Mouse (Mus musculus): ENCODE results near the gene Nudt9. TPM values are rescaled to one million over a fixed set of nuclear protein-coding genes. Genes with fewer than 3 reads are reported as not detected.

Nudt9 gene
- polyA plus RNA-seq, 1 experiment from 2014 or later: 53.9 TPM

DNA sequence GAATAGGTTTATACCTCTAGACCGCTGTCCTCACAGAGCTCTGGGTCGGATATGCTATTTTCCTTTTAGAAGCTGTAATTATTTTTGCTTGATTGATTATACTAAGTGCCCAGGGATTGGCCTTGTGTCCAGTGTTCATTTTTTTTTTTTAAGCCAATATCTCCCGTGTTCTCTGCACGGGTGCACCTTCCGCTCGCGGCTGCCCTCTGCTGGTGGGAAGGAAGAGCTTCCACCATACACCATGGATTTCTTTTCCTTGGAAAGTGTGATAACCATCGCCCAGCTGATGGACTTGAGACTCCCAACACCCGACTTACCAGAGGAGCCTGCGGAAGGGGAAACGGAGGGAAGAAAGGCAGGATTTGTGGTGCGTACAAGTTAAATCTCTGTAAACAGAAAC lies 28.3 kb downstream of the Nudt9 start:
- DNase-seq (ENCODE audit: low spot score): peak; percentile 45

DNA sequence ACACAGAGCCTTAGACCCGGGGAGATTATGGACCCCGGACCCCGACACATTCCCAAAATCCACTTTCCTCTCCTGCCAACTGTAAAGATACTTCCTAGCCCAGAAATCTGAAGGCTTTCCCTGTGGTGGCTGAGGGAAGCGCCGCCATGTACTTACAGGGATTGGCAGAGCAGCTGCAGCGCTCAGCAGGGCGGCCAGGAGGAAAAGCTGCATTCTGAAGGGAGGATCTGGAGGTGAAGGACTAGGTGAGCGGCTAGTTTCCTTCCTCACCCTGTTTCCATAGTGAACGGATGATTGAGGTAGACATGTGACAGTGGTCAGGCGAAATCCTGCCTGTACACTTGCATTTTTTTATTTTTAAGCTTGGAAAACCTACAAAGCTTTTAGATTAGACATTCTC lies 30.3 kb downstream of the Nudt9 start:
- DNase-seq (ENCODE audit: low spot score): no peak

DNA sequence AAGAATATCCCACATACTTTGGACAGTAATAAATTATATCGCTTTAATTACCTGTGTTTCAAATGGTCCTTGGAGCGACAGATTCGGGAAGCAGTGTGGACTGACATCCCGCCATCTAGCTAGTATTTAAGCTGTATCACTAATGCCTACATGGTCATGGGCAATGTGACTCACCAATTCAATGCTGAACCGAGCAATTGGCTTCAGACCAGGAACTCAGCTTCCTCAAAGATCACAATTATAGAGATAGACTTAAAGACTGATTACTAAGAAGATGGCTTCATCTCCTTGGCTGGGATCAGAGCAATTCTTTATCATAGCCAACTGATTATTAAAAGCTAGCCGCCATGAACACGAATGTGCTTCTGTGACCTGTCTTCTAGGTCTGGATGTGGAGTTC lies 31.4 kb downstream of the Nudt9 start, which contains the start of gene Gm17660:
Gene Gm17660 (minus strand): TSS at position 101 of the 400 bp plus-strand sequence.
- DNase-seq (ENCODE audit: low spot score): no peak

DNA sequence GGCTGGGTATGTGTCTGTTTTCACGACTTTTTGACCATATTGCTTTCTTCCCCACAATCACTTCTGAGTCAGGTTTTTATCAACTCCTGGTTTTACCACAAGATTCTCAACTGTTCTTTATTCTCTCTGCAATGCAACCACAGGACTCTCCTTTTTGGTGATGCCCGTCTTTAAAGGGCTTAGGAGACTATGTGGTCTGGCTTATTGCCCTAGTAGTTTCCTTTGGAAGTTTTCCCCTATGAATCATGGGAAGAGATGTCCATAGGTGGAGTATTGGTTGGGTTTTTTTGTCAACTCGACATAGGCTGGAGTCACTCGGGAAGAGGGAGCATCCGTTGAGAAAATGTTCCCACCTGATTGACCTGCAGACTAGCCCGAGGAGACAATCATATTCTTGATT lies 34.6 kb downstream of the Nudt9 start:
- no peak for DNase-seq (ENCODE audit: low spot score)

DNA sequence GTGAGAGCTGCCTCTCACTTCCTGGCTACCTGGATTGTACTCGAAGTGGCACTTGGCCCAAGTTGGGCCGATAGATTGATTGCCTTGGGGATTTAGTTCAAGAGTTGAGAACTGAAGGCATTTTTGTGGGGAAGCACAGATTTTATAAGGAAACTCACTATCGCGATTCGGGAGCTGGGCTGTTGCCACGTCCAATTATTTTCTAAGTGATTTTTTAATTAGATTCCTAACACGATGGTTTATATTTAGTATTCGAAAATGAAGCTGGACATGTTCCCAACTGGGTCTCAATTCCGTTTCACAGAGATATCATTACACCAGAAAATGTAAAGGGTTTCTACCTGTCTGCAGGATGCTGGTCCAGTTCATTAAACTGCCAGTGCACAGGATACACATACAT lies 39.3 kb downstream of the Nudt9 start:
- DNase-seq (ENCODE audit: low spot score): no peak

DNA sequence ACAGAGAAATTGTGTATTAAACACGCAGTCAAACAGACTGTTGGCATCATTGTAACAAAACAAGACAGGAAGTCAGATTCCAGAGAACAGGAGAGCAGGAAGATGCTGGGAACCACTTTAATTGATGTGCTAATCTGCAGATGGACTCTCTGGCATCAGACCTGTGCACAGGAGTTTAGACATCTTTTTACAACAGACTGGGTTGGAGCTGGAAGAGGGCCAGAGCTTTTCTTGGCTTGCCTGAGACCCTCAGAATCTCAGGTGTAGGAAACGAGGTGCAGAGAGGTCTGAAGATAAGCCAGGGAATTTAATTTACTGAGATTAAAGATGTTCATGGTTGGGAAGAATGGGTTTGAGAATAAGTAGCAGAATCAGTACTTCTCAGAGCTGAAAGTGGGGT lies 43.6 kb downstream of the Nudt9 start:
- no peak for DNase-seq (ENCODE audit: low spot score)

DNA sequence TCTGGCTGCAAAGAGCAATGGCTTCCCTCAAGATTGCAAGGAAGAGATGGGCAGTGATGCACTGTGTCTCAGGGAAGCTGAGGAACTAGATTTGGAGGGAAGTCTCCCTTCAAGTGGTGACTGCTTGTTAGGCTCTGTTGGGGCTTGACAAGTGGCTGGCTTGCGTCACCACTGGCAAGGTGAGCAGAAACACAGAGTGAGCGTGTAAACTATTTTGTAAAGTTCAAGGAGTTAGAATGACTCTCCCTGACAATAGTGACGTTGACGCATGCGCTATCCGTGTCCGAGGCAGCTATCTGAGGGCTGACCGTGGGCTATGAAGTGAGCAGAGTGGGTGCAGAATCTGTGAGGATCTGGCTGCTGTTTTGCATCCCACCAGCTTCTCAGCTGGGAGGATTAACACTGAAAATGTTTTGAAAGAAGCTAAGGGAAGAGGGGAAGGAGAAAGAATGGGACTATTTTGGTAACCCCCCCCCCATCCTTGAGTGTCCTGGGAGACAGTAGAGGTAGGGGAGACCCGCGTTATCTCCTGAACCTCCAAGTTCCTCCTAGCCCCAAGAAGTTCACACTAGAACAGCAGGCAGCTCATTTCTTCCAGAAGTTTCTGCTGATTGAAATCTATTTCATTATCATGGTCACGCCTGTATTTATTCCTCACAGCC lies 49.4 kb downstream of the Nudt9 start:
- DNase-seq (ENCODE audit: low spot score): no peak

DNA sequence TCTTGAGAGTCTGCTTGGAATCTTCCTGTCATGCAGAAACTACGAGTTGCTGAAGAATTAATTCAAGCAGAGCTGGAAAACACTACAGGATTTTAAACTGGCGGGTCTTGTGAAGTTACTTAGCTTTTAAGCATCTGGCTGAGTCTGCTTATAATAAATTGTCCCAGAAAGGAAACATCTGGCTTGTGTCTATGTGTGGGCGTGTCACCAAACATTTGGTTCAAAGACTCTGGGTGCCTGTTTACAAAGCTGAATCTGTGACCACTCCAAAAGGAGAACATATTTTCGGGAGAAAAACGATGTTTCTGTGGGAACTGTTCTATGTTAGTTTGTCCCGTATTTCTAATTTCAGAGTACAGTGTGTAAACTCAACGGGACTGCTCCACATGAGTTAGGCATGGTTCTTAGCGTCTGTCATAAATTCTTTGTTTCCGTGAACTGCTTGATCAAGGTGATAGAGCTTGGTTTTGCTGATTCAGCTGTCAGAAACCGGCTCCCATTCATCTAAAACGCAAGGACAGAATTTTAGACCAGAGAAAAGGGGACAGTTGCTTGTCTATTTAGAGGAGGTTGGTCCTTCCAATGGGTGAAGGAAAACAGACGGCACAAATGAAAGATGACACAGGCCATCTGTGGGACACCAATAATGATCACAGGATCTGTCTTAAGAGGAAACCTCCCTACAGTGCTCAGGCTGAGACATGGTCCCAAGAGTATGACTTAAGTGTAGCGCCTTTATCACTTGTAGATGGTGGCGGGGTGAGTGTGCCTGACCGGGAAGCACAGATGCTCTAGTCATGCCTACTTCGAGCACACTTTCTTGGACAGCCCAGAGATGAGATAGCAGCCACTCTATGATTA lies 50.2 kb downstream of the Nudt9 start:
- no peak for DNase-seq (ENCODE audit: low spot score)

DNA sequence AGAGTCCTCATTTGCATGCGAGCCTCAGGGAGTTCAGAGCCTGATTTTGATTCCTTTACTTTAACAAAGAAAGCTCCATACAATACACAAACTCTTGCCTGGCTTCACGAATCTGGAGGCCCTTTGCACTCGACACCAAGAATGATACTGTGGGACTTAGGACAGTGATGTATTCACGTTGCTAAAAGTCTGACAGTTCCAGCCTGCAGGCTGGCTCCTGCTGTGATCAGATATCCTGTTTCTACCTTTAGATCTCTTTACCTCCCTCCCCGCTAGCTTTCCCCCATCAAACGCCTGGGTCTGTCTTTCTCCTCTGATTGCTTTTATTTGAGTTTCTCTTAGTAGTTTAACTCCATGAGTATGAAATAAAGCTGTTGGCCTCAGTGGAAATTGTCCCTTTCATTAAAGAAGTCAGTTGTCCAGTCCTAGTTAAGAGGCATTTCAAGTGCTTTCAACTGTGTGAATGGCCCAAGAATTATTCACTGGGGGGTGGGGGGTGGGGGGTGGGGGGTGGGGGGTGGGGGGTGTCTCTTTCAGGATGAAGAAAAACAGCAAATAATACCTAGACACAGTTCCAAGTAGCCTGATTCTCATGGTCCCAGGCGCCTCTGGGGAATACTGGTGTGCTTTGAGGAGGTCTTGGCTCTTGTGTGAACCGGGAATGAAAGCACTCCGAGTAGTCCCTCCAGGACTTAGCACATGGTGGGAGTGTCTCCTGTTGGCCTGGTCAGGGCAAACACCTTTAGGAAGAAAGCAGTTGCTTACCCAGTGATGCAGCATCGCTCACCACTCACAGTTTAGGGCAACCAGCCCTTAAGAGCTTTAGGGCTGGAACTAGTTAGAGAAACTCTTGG lies 55.8 kb downstream of the Nudt9 start:
- DNase-seq (ENCODE audit: low spot score): no peak

DNA sequence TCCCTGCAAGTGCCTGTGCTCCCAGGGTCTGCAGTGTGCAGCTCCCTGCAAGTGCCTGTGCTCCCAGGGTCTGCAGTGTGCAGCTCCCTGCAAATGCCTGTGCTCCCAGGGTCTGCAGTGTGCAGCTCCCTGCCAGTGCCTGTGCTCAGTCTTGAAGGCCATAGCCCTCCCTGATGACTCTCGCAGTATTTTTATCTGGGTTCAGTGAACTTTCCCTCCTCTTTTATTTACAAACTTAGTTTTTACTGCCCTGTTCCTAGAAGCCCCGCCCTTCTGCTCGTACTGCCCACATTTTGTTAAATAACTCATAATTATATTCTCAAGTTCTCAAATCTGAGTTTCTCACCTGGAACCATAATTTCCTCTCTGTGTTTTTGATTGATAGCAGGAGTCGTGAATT lies 57.1 kb downstream of the Nudt9 start:
- DNase-seq (ENCODE audit: low spot score): no peak

DNA sequence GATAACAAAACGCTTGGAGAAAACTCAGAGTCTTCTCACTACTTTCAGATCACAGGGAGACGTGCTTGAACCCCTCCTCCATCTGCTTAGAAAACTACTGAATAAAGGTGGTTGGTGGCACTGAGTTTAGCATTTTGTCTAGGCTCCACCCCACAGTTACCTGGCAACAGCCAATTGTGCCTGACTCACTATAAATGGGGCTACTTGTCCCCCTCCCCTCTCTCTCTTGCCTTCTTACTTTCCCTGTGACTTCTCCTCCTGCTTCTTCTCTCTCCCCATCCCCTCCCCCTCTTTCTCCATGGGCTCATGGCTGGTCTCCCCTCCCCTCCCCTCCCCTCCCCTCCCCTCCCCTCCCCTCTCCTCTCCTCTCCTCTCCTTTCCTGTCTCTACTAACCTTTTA lies 58.0 kb downstream of the Nudt9 start:
- DNase-seq (ENCODE audit: low spot score): no peak

DNA sequence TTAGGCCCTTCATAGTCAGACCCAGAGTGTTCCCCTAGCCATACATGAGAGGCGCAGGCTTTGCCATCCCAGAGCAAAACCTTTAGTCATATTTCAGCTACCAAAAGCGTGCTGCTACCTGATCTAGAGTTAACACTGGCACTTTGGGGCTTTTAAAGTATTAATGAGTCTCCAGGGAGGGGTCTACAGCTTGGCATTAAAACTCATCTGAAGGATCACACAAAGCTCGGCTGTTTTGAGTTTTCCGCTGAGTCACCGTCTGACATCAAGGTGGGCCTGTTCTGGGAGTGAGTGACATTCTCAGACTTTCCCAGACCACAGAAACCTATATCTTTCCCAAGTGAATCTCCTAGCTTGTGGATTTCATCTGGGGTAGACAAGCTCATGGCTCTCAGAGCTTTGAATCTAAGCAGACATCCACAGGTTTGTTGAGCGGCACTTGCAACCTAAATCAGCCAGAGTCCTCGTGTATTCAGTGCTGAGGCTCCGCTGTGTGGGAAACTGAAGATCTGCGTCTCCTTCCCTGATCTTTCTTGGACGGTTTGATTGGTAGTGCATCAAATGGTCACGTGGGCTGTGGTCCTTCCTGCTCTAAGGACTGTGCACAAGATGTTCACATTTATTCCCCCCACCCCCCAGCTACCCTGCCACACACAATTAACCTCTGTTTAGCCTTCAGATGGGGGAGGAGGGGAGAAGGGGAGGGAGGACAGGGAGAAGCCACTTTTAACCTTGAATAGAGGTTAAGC lies 62.2 kb downstream of the Nudt9 start:
- DNase-seq (ENCODE audit: low spot score): no peak

DNA sequence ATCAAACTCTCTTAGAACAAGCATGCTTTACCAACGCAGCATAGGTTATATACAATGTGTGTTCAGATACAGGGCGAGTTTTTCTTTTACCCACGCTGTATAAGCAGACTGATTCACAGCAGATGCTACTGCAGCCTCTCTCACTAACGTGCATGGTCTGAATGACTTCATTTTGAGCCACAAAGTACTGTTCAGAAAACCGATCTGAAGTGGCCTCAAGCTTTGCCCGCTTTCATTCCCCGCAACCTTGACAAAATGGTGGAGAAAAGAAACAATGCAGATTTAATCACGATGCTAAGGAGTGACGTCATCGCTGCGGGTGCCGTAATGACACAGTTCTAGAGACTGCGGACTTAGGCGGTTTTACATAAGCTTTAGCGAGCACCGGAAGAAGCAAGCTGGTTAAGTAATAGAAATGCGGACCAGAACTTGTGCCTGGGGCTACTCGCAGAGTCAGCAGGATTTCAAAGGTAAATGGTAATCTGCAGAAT lies 62.8 kb downstream of the Nudt9 start:
- peak; percentile 3 for DNase-seq (ENCODE audit: low spot score)

DNA sequence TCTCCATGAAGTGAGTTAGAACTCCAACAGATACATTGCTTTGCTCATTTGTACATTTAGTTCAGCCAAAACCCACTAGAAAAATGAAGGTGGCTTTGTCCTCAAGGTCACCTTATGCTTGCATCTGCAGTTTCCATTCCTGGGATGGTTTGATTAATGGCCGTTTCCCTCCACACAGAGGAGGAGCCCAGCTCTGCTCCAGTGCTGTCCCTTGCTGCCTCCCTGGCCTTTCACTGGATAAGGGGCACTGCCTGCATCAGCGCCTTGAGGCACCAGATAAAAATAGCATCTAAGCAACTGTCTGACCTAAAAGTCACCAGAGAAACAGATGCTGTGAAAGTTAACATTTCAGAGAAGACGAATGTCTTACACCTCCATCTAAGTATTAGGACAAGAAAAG lies 63.4 kb downstream of the Nudt9 start:
- no peak for DNase-seq (ENCODE audit: low spot score)

DNA sequence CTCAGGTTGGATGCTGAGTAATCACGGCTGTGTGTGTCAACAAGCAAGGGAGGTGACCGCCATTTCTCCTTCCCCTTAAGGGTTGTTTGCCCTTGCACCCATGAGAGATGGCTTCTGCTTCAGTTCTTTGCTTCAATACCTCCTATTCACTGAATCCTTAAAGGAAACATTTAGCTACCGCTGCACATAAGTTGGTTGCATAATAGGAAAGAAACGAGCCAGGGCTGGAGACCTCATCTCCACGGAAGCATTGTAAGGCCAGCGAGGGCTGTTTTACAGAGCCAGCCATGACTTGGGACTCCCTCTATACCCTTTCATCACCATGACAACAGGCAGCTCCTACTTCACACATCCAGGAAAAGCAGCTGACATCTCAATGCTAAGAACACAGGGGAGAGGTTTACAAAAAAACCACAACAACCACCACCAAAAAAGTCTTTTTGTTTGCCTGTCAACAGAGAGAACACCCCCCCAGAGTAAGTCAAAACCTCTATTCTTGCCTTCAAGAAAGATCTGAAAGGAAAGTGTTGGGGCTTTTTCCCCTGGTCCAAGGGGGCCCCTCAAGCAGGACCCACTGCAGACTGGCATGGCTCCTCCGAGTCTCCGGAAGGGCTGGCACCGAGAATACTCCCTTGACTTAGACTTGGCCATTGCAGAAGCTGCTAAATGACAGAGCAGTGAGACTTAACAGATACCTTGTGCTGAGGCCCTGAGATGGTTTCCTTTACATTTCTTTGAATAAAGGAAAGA lies 64.2 kb downstream of the Nudt9 start:
- peak; percentile 11 for DNase-seq (ENCODE audit: low spot score)

DNA sequence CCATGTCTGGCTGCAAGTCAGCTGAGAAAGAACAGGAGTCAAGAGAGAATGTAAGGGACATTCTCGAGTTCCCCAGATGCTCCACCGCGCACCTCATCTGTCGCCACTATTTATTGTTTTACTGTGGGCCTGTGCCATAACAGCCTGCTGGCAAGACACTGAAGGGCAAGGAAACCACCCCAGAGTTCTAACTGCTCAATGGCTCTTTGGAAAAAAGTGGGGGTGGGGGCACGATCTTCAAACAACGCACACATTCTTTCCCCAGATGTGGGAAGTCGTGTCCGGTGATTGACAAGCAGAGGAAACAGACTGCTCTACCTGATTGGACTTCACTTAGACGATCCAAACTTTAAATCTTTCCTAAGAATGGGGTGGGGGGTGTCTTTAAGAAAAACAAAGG lies 65.9 kb downstream of the Nudt9 start:
- no peak for DNase-seq (ENCODE audit: low spot score)

DNA sequence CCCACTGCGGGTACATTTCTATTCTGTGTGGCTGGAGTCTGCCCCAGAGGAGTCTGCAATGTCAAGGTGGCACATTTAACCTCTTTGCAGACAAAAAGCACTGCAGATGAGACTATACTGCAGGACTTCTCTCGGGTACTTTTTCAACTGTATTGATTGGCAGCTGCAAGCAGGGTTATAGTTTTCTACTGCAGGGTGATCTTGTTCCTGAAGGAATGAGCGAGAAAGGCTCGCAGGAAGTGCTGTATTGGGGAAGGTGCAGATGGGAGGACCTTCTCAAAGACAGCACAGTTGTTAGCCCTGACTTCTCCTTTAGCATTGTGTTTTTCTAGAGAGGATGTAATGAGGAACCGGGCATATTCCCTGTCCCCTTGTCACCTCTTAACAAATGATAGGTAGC lies 66.4 kb downstream of the Nudt9 start:
- DNase-seq (ENCODE audit: low spot score): no peak

DNA sequence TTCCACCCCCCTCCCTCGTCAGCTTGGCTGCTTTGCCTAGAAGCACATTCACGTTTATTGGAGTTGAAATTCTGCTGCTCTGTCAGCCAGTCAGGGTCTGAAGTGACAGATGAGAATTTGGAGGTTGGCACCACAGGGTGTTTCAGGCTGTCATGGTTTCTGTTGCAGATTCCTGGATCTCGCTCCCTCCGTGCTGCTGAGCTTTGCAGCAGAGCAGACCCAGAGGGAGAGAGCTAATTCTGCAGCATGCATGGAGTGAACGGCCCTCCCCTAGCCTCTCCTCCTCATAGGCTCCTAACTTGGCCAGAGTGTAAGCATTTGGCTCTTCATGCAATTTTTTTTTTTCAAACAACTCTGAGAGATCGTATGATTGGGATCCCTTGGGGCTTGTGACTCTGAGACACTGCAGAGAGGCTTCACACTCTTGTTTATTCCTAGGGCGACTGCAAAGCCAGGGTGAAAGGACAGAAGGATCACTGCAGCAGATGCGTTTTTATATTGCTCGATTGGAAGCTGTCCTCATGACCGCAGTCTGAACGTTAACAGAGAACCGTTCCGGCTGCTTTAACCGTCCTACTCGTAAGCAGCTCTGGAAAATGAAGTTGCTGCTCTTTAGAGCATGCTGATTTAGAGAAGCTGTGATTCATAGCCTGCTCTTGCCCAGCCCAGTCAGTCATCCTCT lies 67.5 kb downstream of the Nudt9 start, which contains the start of gene Sparcl1:
Gene Sparcl1 (minus strand): TSS at position 243 of the 682 bp plus-strand sequence.
- DNase-seq (ENCODE audit: low spot score): no peak

Measured in thymus, postnatal 0 days (tissue).